Mouse (Mus musculus) embryo, embryonic 9.5 days (tissue): ENCODE data around the gene Sdk2.

Experiments used
- DNase-seq: peaks from one replicate; pipeline ENCODE4 v3.0.0-alpha.2; 2017; ENCODE audit errors: extremely low spot score

Gene Sdk2

GRCm38 (mm10) chr11:113930112-113930511 lies 136.7 kb downstream of the Sdk2 start:
- DNase-seq, result no peak

- DNase-seq, result no peak
Measured at GRCm38 (mm10) chr11:113928831-113929230, 138.0 kb downstream of the Sdk2 start.

GRCm38 (mm10) chr11:113928291-113928690 lies 138.6 kb downstream of the Sdk2 start:
- DNase-seq, result no peak

GRCm38 (mm10) chr11:113927826-113928225 lies 139.0 kb downstream of the Sdk2 start:
- DNase-seq, result no peak

- no peak for DNase-seq
Measured at GRCm38 (mm10) chr11:113927231-113927630, 139.6 kb downstream of the Sdk2 start.

- DNase-seq, result no peak
Measured at GRCm38 (mm10) chr11:113923137-113923536, 143.7 kb downstream of the Sdk2 start.

- DNase-seq, result no peak
Measured at GRCm38 (mm10) chr11:113903131-113903860, 163.6 kb downstream of the Sdk2 start.

- DNase-seq, result no peak
Measured at GRCm38 (mm10) chr11:113901906-113902305, 164.9 kb downstream of the Sdk2 start.

GRCm38 (mm10) chr11:113898671-113899070 lies 168.2 kb downstream of the Sdk2 start:
- no peak for DNase-seq

GRCm38 (mm10) chr11:113896006-113896405 lies 170.8 kb downstream of the Sdk2 start:
- DNase-seq, result no peak

GRCm38 (mm10) chr11:113892924-113893323 lies 173.9 kb downstream of the Sdk2 start:
- DNase-seq, result no peak

- no peak for DNase-seq
Measured at GRCm38 (mm10) chr11:113892067-113892466, 174.8 kb downstream of the Sdk2 start.

- no peak for DNase-seq
Measured at GRCm38 (mm10) chr11:113888156-113888750, 178.6 kb downstream of the Sdk2 start.

GRCm38 (mm10) chr11:113886299-113886698 lies 180.5 kb downstream of the Sdk2 start:
- DNase-seq, result no peak

GRCm38 (mm10) chr11:113884962-113885361 lies 181.9 kb downstream of the Sdk2 start:
- no peak for DNase-seq

GRCm38 (mm10) chr11:113883031-113883430 lies 183.8 kb downstream of the Sdk2 start:
- DNase-seq, result no peak

GRCm38 (mm10) chr11:113881864-113882263 lies 185.0 kb downstream of the Sdk2 start:
- no peak for DNase-seq

- no peak for DNase-seq
Measured at GRCm38 (mm10) chr11:113867066-113867465, 199.8 kb downstream of the Sdk2 start.

- DNase-seq, result peak; percentile 88
Measured at GRCm38 (mm10) chr11:113865627-113866026, 201.2 kb downstream of the Sdk2 start.

GRCm38 (mm10) chr11:113863408-113863807 lies 203.4 kb downstream of the Sdk2 start:
- peak; percentile 28 for DNase-seq

GRCm38 (mm10) chr11:113855661-113856060 lies 211.2 kb downstream of the Sdk2 start:
- DNase-seq, result no peak

- DNase-seq, result no peak
Measured at GRCm38 (mm10) chr11:113851750-113852149, 215.1 kb downstream of the Sdk2 start.

- DNase-seq, result no peak
Measured at GRCm38 (mm10) chr11:113849322-113849721, 217.5 kb downstream of the Sdk2 start.
